Mouse (Mus musculus) MEL (cell line): ENCODE results near the gene Lbx2. TPM values are rescaled to one million over a fixed set of nuclear protein-coding genes. Genes with fewer than 3 reads are reported as not detected.
A peak's percentile ranks its signal among the peaks of the same experiment; 100 is the strongest.

Experiments
- DNase-seq: peaks from one replicate; pipeline ENCODE4 v3.0.0; 2011; ENCODE audit warnings: low read depth, low spot score
- H3K27ac ChIP-seq: 2 replicates; pipeline ENCODE4 v1.5.1; 2012; ENCODE audit warnings: low read depth, mild to moderate bottlenecking, control low read depth, low read length, moderate library complexity; ENCODE audit not compliant: control insufficient read depth
- H3K27me3 ChIP-seq, 2 experiments: fragments of 150-350 bp in 1 of 2; sonication (generic) in 1 of 2; 2 replicates each; pipeline ENCODE4 v1.6.1; 2012; ENCODE audit warnings: low read length in 2 of 2, mild to moderate bottlenecking in 2 of 2, improper control_type of control experiment in 1 of 2, moderate library complexity in 1 of 2; ENCODE audit not compliant: insufficient read depth in 2 of 2, control insufficient read depth in 1 of 2
- H3K36me3 ChIP-seq, 2 experiments: 2 replicates each; pipeline ENCODE4 v1.6.1; 2012 to 2014; ENCODE audit warnings: low read length in 2 of 2, improper control_type of control experiment in 1 of 2, inconsistent platforms in 1 of 2, mild to moderate bottlenecking in 1 of 2; ENCODE audit not compliant: insufficient read depth in 2 of 2, control insufficient read depth in 1 of 2
- H3K4me1 ChIP-seq, 2 experiments: fragments of 150-350 bp in 1 of 2; sonication (generic) in 1 of 2; 2 replicates each; pipeline ENCODE4 v1.6.1; 2012; ENCODE audit warnings: low read length in 2 of 2, improper control_type of control experiment in 1 of 2, mild to moderate bottlenecking in 1 of 2; ENCODE audit not compliant: insufficient read depth in 2 of 2, control insufficient read depth in 1 of 2
- H3K4me3 ChIP-seq, 2 experiments: fragments of 150-350 bp in 1 of 2; sonication (generic) in 1 of 2; 2 replicates each; pipeline ENCODE4 v1.5.1; 2012; ENCODE audit warnings: low read depth in 2 of 2, low read length in 2 of 2, mild to moderate bottlenecking in 2 of 2, moderate library complexity in 2 of 2, control low read depth in 1 of 2, improper control_type of control experiment in 1 of 2; ENCODE audit not compliant: control insufficient read depth in 1 of 2, insufficient read depth in 1 of 2
- H3K79me2 ChIP-seq: 2 replicates; pipeline ENCODE4 v1.6.1; 2012; ENCODE audit warnings: mild to moderate bottlenecking, low read length, moderate library complexity; ENCODE audit not compliant: control insufficient read depth, poor library complexity, insufficient read depth
- H3K9ac ChIP-seq: 2 replicates; pipeline ENCODE4 v1.6.1; 2012; ENCODE audit warnings: low read depth, mild to moderate bottlenecking, control low read depth, low read length, moderate library complexity; ENCODE audit not compliant: control insufficient read depth, poor library complexity, severe bottlenecking
- H3K9me3 ChIP-seq: fragments of 150-350 bp; sonication (generic); replicated peaks from 2 replicates; pipeline ENCODE4 v1.6.1; 2012; ENCODE audit warnings: mild to moderate bottlenecking, low read length, improper control_type of control experiment, moderate library complexity; ENCODE audit not compliant: insufficient read depth
- BHLHE40 ChIP-seq: IDR thresholded peaks from 2 replicates; pipeline ENCODE4 v1.6.1; 2012; ENCODE audit warnings: low read depth, mild to moderate bottlenecking, inconsistent platforms, low read length, improper control_type of control experiment, borderline replicate concordance
- CTCF ChIP-seq, 3 experiments: IDR thresholded peaks in 2 of 3; conservative IDR thresholded peaks in 1 of 3; 2 replicates each; pipeline ENCODE4 v1.5.1; 2011 to 2012; ENCODE audit warnings: low read length in 3 of 3, low read depth in 2 of 3, mild to moderate bottlenecking in 2 of 3, improper control_type of control experiment in 1 of 3, inconsistent platforms in 1 of 3, mixed read lengths in 1 of 3, moderate library complexity in 1 of 3; ENCODE audit not compliant: control insufficient read depth in 1 of 3, insufficient read depth in 1 of 3, poor library complexity in 1 of 3, severe bottlenecking in 1 of 3
- ELF1 ChIP-seq: IDR thresholded peaks from 2 replicates; pipeline ENCODE4 v1.6.1; 2014; ENCODE audit warnings: low read depth, mild to moderate bottlenecking, inconsistent platforms, low read length, improper control_type of control experiment, moderate library complexity
- ETS1 ChIP-seq: IDR thresholded peaks from 2 replicates; pipeline ENCODE4 v1.6.1; 2012; ENCODE audit warnings: low read depth, mild to moderate bottlenecking, inconsistent platforms, low read length, improper control_type of control experiment, moderate library complexity
- GABPA ChIP-seq: IDR thresholded peaks from 2 replicates; pipeline ENCODE4 v1.6.1; 2012; ENCODE audit warnings: low read depth, mild to moderate bottlenecking, inconsistent platforms, low read length, improper control_type of control experiment, moderate library complexity
- HCFC1 ChIP-seq: IDR thresholded peaks from 2 replicates; pipeline ENCODE4 v1.6.1; 2012; ENCODE audit warnings: low read depth, mild to moderate bottlenecking, inconsistent platforms, low read length, improper control_type of control experiment, moderate library complexity
- KAT2A ChIP-seq: conservative IDR thresholded peaks from 2 replicates; pipeline ENCODE4 v1.6.1; 2012; ENCODE audit warnings: low read depth, low read length, improper control_type of control experiment, inconsistent platforms
- MXI1 ChIP-seq: IDR thresholded peaks from 2 replicates; pipeline ENCODE4 v1.6.1; 2011; ENCODE audit warnings: mild to moderate bottlenecking, low read depth, low read length, improper control_type of control experiment
- MYC ChIP-seq: IDR thresholded peaks from 2 replicates; pipeline ENCODE4 v1.6.1; 2011; ENCODE audit warnings: low read depth, mild to moderate bottlenecking, low read length, improper control_type of control experiment, moderate library complexity
- POLR2AphosphoS5 ChIP-seq: IDR thresholded peaks from 2 replicates; pipeline ENCODE4 v1.6.1; 2012; ENCODE audit warnings: low read depth, borderline replicate concordance, mild to moderate bottlenecking, inconsistent platforms, low read length, moderate library complexity, mixed read lengths
- RAD21 ChIP-seq: IDR thresholded peaks from 2 replicates; pipeline ENCODE4 v1.6.1; 2011; ENCODE audit warnings: mild to moderate bottlenecking, low read depth, low read length, improper control_type of control experiment
- SIN3A ChIP-seq: IDR thresholded peaks from 2 replicates; pipeline ENCODE4 v1.6.1; 2012; ENCODE audit warnings: low read length, improper control_type of control experiment, inconsistent platforms
- SMC3 ChIP-seq: IDR thresholded peaks from 2 replicates; pipeline ENCODE4 v1.6.1; 2011; ENCODE audit warnings: low read depth, low read length, improper control_type of control experiment
- TAL1 ChIP-seq: IDR thresholded peaks from 2 replicates; pipeline ENCODE4 v1.6.1; 2012; ENCODE audit warnings: mild to moderate bottlenecking, inconsistent platforms, low read length, moderate library complexity, mixed read lengths
- TBP ChIP-seq: IDR thresholded peaks from 2 replicates; pipeline ENCODE4 v1.8.0; 2011; ENCODE audit warnings: low read depth, low read length, improper control_type of control experiment
- USF2 ChIP-seq, 2 experiments: IDR thresholded peaks; 2 replicates each; pipeline ENCODE4 v1.6.1; 2011 to 2012; ENCODE audit warnings: improper control_type of control experiment in 2 of 2, low read length in 2 of 2, borderline replicate concordance in 1 of 2, inconsistent platforms in 1 of 2, low read depth in 1 of 2, mild to moderate bottlenecking in 1 of 2; ENCODE audit not compliant: insufficient read depth in 1 of 2
- ZC3H11A ChIP-seq: IDR thresholded peaks from 2 replicates; pipeline ENCODE4 v1.6.1; 2012; ENCODE audit warnings: low read depth, mild to moderate bottlenecking, inconsistent platforms, low read length, improper control_type of control experiment
- ZMIZ1 ChIP-seq: IDR thresholded peaks from 2 replicates; pipeline ENCODE4 v1.6.1; 2012; ENCODE audit warnings: low read depth, mild to moderate bottlenecking, inconsistent platforms, low read length, improper control_type of control experiment, moderate library complexity
- ZNF384 ChIP-seq: IDR thresholded peaks from 2 replicates; pipeline ENCODE4 v1.6.1; 2012; ENCODE audit warnings: low read depth, mild to moderate bottlenecking, inconsistent platforms, low read length, improper control_type of control experiment
- polyA plus RNA-seq, 2 experiments: library from polyadenylated mRNA; stranded (reverse) in 1 of 2; unstranded in 1 of 2; fragments of >175 nt in 1 of 2; fragments of >200 nt in 1 of 2; gene quantifications; 2 replicates each; pipeline versions ENCODE4 v1.2.1 to v1.2.4; 2012; ENCODE audit warnings: low replicate concordance in 2 of 2, low read depth in 1 of 2; ENCODE audit not compliant: insufficient read length in 2 of 2, insufficient read depth in 1 of 2, missing spikeins in 1 of 2
- total RNA-seq: library from RNA; depleted of rRNA; stranded (reverse); fragments of 300-350 nt; gene quantifications from 2 replicates; pipeline ENCODE4 v1.2.3, GENCODE M21; 2012

Lbx2 gene
- total and polyA plus RNA-seq, 3 experiments: 0.58 to 0.85 TPM; not detected in 1

DNA sequence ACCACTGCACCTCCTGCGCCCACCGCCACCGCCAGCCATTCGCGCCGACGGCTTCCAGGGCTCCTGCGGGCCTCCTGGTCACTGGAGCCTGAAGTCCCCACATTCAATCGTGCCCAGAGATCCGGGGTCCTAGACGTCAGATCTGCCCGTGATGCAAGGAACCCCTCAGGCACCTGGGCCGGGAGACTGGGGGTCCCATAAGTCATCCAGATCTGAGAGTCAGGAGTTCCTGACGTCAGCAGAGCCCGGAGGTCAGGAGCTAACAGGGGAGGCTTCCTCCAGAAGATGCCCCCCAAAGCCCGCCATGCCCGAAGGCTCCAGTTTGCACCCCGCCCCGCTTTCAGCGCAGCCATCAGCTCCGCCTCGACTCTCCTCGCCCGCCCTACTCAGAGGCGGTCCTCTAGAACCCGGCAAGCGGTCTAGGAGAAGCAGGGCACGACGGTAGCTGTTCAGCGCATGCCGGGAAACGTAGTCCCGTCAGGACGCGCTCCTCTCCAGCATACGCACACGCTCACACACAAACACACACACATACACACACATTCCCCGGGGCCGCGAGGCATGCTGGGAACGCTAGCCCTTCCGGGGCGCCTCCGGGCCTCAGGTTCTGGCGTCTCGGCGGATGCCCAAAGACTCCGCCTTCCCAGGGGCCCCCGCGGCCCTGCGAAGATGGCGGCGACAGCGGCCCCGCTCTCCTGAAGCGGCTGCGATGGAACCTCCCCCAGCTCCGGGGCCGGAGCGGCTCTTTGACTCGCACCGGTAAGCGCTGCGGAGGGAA, 31.9 kb upstream of the Lbx2 start, which contains the start of gene Aup1 (continued):
- TF ChIP-seq SIN3A: peak; percentile 95
- no peak for TF ChIP-seq CTCF (IDR thresholded peaks at IDR 0.05 in 2 of 3, conservative IDR thresholded peaks at IDR 0.05 in 1 of 3; ENCODE audit: control insufficient read depth in 1 of 3, insufficient read depth in 1 of 3, low read depth in 2 of 3, low read length in 3 of 3, poor library complexity in 1 of 3, severe bottlenecking in 1 of 3)
- TF ChIP-seq ZNF384: no peak
- no peak for TF ChIP-seq TAL1
- peak; percentile 74 for TF ChIP-seq ZMIZ1
- peak; percentile 85 for TF ChIP-seq TBP
- TF ChIP-seq MYC: peak; percentile 95
- no peak for TF ChIP-seq RAD21
- TF ChIP-seq MXI1: peak; percentile 88
- no peak for TF ChIP-seq ZC3H11A
- TF ChIP-seq SMC3: no peak
- TF ChIP-seq, all 39 proteins: peak for 22

DNA sequence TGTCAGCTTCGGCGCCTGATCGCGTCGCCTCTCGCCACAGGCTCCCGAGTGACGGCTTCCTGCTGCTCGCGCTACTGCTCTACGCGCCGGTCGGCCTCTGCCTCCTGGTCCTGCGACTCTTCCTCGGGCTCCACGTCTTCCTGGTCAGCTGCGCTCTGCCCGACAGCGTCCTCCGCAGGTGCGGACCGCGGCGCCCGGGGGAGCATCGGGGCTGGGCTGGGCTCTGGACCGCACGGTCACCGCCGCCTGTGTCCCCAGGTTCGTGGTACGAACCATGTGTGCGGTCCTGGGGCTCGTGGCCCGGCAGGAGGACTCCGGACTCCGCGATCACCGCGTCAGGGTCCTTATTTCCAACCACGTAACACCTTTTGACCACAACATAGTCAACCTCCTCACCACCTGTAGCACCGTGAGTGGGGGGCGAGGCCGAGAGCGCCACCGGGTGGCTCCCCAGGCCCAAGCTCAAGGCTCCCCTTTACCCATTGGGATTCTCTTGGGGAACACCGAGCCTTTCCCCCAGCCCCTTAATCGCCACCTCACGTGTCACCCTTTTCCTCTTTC, 31.2 kb upstream of the Lbx2 start, which contains the start of gene Htra2:
Htra2 (minus strand) TSS at position 403 of the 561 bp plus-strand sequence.
- H3K4me3 ChIP-seq: peak within 1 kb of the TSS; percentile 68 to 87
- H3K9me3 ChIP-seq: no peaks in the 10 kb centered on the region
- no peaks in the 10 kb centered on the region for H3K27me3 ChIP-seq
- peak within 1 kb of the TSS; percentile 97 for H3K9ac ChIP-seq
- peaks cover 41% of the 10 kb centered on the region for H3K79me2 ChIP-seq
- DNase-seq: no peak
- peaks cover 0 to 14% of the 10 kb centered on the region in 2 experiments for H3K36me3 ChIP-seq
- peak within 1 kb of the TSS; percentile 75 for H3K27ac ChIP-seq
- H3K4me1 ChIP-seq: peaks cover 0 to 18% of the 10 kb centered on the region in 2 experiments; a peak in 3 of 4 replicates
- no peak for TF ChIP-seq USF2 (IDR thresholded peaks at IDR 0.05; ENCODE audit: borderline replicate concordance in 1 of 2, insufficient read depth in 1 of 2, low read depth in 1 of 2, low read length in 2 of 2)
- TF ChIP-seq ETS1: no peak
- no peak for TF ChIP-seq KAT2A
- peak; percentile 53 for TF ChIP-seq SMC3
- TF ChIP-seq HCFC1: no peak
- TF ChIP-seq BHLHE40: no peak
- TF ChIP-seq GABPA: no peak
- no peak for TF ChIP-seq ZMIZ1
- TF ChIP-seq POLR2AphosphoS5: no peak
- no peak for TF ChIP-seq ELF1
- TF ChIP-seq CTCF (IDR thresholded peaks at IDR 0.05 in 2 of 3, conservative IDR thresholded peaks at IDR 0.05 in 1 of 3; ENCODE audit: control insufficient read depth in 1 of 3, insufficient read depth in 1 of 3, low read depth in 2 of 3, low read length in 3 of 3, poor library complexity in 1 of 3, severe bottlenecking in 1 of 3): peak in 2 of 3 experiments; percentile 50 to 72; a peak in 5 of 6 replicates
